Mouse (Mus musculus) hindbrain, embryonic 14.5 days (tissue): ENCODE data around the gene Prkag3. TPM values are rescaled to one million over a fixed set of nuclear protein-coding genes. Genes with fewer than 3 reads are reported as not detected.

Experiments used
- ATAC-seq: fragments of 200-750 bp; cut with Nextera tagmentation; 2 replicates; pipeline ENCODE4 v1.8.0; 2017; ENCODE audit warnings: moderate number of reproducible peaks, mild to moderate bottlenecking, moderate TSS enrichment, moderate library complexity; ENCODE audit not compliant: low FRiP score
- DNase-seq: peaks from one replicate; pipeline ENCODE4 v3.0.0-alpha.2; 2015; ENCODE audit warnings: low spot score
- H3K27ac ChIP-seq: fragments of 300-500 bp; sonication (generic); 2 replicates; pipeline ENCODE4 v1.5.1; 2014; ENCODE audit warnings: mild to moderate bottlenecking, moderate library complexity
- H3K27me3 ChIP-seq: fragments of 300-500 bp; sonication (generic); 2 replicates; pipeline ENCODE4 v1.6.1; 2014; ENCODE audit warnings: mild to moderate bottlenecking, low read length, mixed read lengths; ENCODE audit not compliant: control insufficient read depth, insufficient read depth
- H3K36me3 ChIP-seq: fragments of 300-500 bp; sonication (generic); replicated peaks from 2 replicates; pipeline ENCODE4 v1.6.1; 2014; ENCODE audit not compliant: control insufficient read depth, insufficient read depth
- H3K4me1 ChIP-seq: fragments of 300-500 bp; sonication (generic); replicated peaks from 2 replicates; pipeline ENCODE4 v1.6.1; 2014; ENCODE audit warnings: antibody characterized with exemption, low read length, mixed read lengths; ENCODE audit not compliant: control insufficient read depth, insufficient read depth
- H3K4me2 ChIP-seq: fragments of 300-500 bp; sonication (generic); replicated peaks from 2 replicates; pipeline ENCODE4 v1.6.1; 2014; ENCODE audit warnings: mild to moderate bottlenecking, moderate library complexity
- H3K4me3 ChIP-seq: fragments of 300-500 bp; sonication (generic); replicated peaks from 2 replicates; pipeline ENCODE4 v1.5.1; 2014; ENCODE audit warnings: mild to moderate bottlenecking, low read length
- H3K9ac ChIP-seq: fragments of 300-500 bp; sonication (generic); 2 replicates; pipeline ENCODE4 v1.6.1; 2014
- H3K9me3 ChIP-seq: fragments of 300-500 bp; sonication (generic); 2 replicates; pipeline ENCODE4 v1.6.1; 2016; ENCODE audit warnings: low read length; ENCODE audit not compliant: control insufficient read depth
- WGBS: fragments of 180-500 bp; shearing (Covaris S2); extraction: QIAGEN DNeasy Blood & Tissue Kit; methylation state at CpG from one replicate; pipeline ENCODE4 v1.1.7; 2014; 5-methylcytosine and 5-hydroxymethylcytosine counted together
- polyA plus RNA-seq: library from polyadenylated mRNA; unstranded; fragments of >200 nt; fragmentation: Nextera tagmentation; extraction: Ambion mirVana; gene quantifications from 2 replicates; pipeline ENCODE4 v1.2.1, GENCODE M21; 2014

Gene Prkag3
- polyA plus RNA-seq, 1 experiment from 2014 or later = not detected

GRCm38 (mm10) chr1:74712046-74712445 lies 37.0 kb downstream of the Prkag3 start:
- no peaks in the 10 kb centered on the region for H3K36me3 ChIP-seq
- H3K4me1 ChIP-seq = peaks cover 13% of the 10 kb centered on the region
- no peak overlapping the region for H3K4me2 ChIP-seq
- ATAC-seq (no peak), DNase-seq (no peak)
- H3K4me3 ChIP-seq = no peak overlapping the region
- no peaks in the 10 kb centered on the region for H3K9me3 ChIP-seq
- peaks cover 18% of the 10 kb centered on the region; the same call in 1 of the 2 replicates for H3K27me3 ChIP-seq
- H3K9ac ChIP-seq = no peak overlapping the region
- H3K27ac ChIP-seq = no peak overlapping the region
- WGBS = 79% methylated on average over 4 of the region's 4 CpGs

- no peaks in the 10 kb centered on the region for H3K9me3 ChIP-seq
- 39% methylated on average over 6 of the region's 6 CpGs for WGBS
- DNase-seq (no peak), ATAC-seq (no peak)
- no peak overlapping the region for H3K9ac ChIP-seq
- H3K4me2 ChIP-seq = no peak overlapping the region
- H3K4me3 ChIP-seq = no peak overlapping the region
- H3K36me3 ChIP-seq = 0 out of 2 replicates have a peak, but pooled peaks cover 4% of the 10 kb centered on the region
- H3K4me1 ChIP-seq = peaks cover 13% of the 10 kb centered on the region
- H3K27me3 ChIP-seq = peaks cover 18% of the 10 kb centered on the region; the same call in 1 of the 2 replicates
- no peak overlapping the region for H3K27ac ChIP-seq
Observed at GRCm38 (mm10) chr1:74709566-74709965, 39.5 kb downstream of the Prkag3 start.

GRCm38 (mm10) chr1:74705016-74705415 lies 44.0 kb downstream of the Prkag3 start:
- Histone ChIP-seq H3K9me3 (no peaks in the 10 kb centered on the region), H3K27ac (no peak overlapping the region), H3K27me3 (no peaks in the 10 kb centered on the region), H3K4me3 (no peak overlapping the region), H3K36me3 (0 out of 2 replicates have a peak, but pooled peaks cover 10% of the 10 kb centered on the region), H3K9ac (no peak overlapping the region), H3K4me1 (no peaks in the 10 kb centered on the region), H3K4me2 (no peak overlapping the region)
- WGBS = 88% methylated on average over 5 of the region's 5 CpGs
- DNase-seq (no peak), ATAC-seq (no peak)

GRCm38 (mm10) chr1:74704156-74704555 lies 44.9 kb downstream of the Prkag3 start:
- Histone ChIP-seq H3K36me3 (peaks cover 18% of the 10 kb centered on the region), H3K4me2 (no peak overlapping the region), H3K9ac (no peak overlapping the region), H3K27ac (no peak overlapping the region), H3K4me1 (no peaks in the 10 kb centered on the region), H3K27me3 (no peaks in the 10 kb centered on the region), H3K9me3 (no peaks in the 10 kb centered on the region), H3K4me3 (no peak overlapping the region)
- DNase-seq (no peak), ATAC-seq (no peak)
- 82% methylated on average over 3 of the region's 3 CpGs for WGBS

GRCm38 (mm10) chr1:74702142-74702553 lies 46.9 kb downstream of the Prkag3 start:
- WGBS = 89% methylated on average over 6 of the region's 6 CpGs
- no peak for ATAC-seq
- H3K4me2 ChIP-seq = no peak overlapping the region

GRCm38 (mm10) chr1:74698791-74699190 lies 50.2 kb downstream of the Prkag3 start:
- Histone ChIP-seq H3K9ac (no peak overlapping the region), H3K27me3 (no peaks in the 10 kb centered on the region), H3K4me3 (no peak overlapping the region), H3K9me3 (no peaks in the 10 kb centered on the region), H3K4me2 (no peak overlapping the region), H3K4me1 (no peaks in the 10 kb centered on the region), H3K36me3 (peaks cover 62% of the 10 kb centered on the region), H3K27ac (no peak overlapping the region)
- DNase-seq = no peak
- ATAC-seq = no peak
- 89% methylated on average over 1 of the region's 1 CpGs for WGBS

More at GRCm38 (mm10) chr1:74702142-74702553, 46.9 kb downstream of the Prkag3 start:
- Histone ChIP-seq H3K9ac (no peak overlapping the region), H3K4me3 (no peak overlapping the region), H3K4me1 (no peaks in the 10 kb centered on the region), H3K27me3 (no peaks in the 10 kb centered on the region), H3K27ac (no peak overlapping the region), H3K9me3 (no peaks in the 10 kb centered on the region), H3K36me3 (peaks cover 38% of the 10 kb centered on the region)
- no peak for DNase-seq

- Histone ChIP-seq H3K4me1 (no peaks in the 10 kb centered on the region), H3K4me3 (no peak overlapping the region), H3K36me3 (peaks cover 65% of the 10 kb centered on the region), H3K27me3 (no peaks in the 10 kb centered on the region), H3K27ac (no peak overlapping the region), H3K9ac (no peak overlapping the region), H3K9me3 (no peaks in the 10 kb centered on the region), H3K4me2 (no peak overlapping the region)
- DNase-seq (no peak), ATAC-seq (no peak)
- WGBS = 100% methylated on average over 1 of the region's 1 CpGs
Observed at GRCm38 (mm10) chr1:74698353-74698752, 50.7 kb downstream of the Prkag3 start.

GRCm38 (mm10) chr1:74697416-74697815 lies 51.6 kb downstream of the Prkag3 start:
- peaks cover 68% of the 10 kb centered on the region for H3K36me3 ChIP-seq
- DNase-seq (no peak), ATAC-seq (no peak)
- H3K27ac ChIP-seq = no peak overlapping the region
- no peak overlapping the region for H3K4me3 ChIP-seq
- H3K9me3 ChIP-seq = no peaks in the 10 kb centered on the region
- WGBS = 93% methylated on average over 6 of the region's 6 CpGs
- H3K4me1 ChIP-seq = no peaks in the 10 kb centered on the region
- H3K4me2 ChIP-seq = no peak overlapping the region
- H3K9ac ChIP-seq = no peak overlapping the region
- H3K27me3 ChIP-seq = no peaks in the 10 kb centered on the region

- peaks cover 79% of the 10 kb centered on the region for H3K36me3 ChIP-seq
- 91% methylated on average over 4 of the region's 4 CpGs for WGBS
Observed at GRCm38 (mm10) chr1:74695836-74696235, 53.2 kb downstream of the Prkag3 start.

More at GRCm38 (mm10) chr1:74695836-74696235, 53.2 kb downstream of the Prkag3 start:
- DNase-seq (no peak), ATAC-seq (no peak)
- Histone ChIP-seq H3K27ac (no peak overlapping the region), H3K4me1 (no peaks in the 10 kb centered on the region), H3K9ac (no peak overlapping the region), H3K4me2 (no peak overlapping the region), H3K27me3 (no peaks in the 10 kb centered on the region), H3K9me3 (no peaks in the 10 kb centered on the region), H3K4me3 (no peak overlapping the region)
